Mouse (Mus musculus) ES-Bruce4 (cell line): ENCODE measurements around the gene Rbck1.

ENCODE experiments used
- CTCF ChIP-seq: IDR thresholded peaks from one replicate; pipeline ENCODE4 v1.8.1; 2011; ENCODE audit warnings: low read depth, low read length
- EP300 ChIP-seq: IDR thresholded peaks from 2 replicates; pipeline ENCODE4 v1.6.1; 2011; ENCODE audit warnings: low read depth, low read length; ENCODE audit not compliant: insufficient read depth

- no peak for TF ChIP-seq CTCF
- TF ChIP-seq EP300, result no peak
These were observed 41.1 kb upstream of the Rbck1 start for GRCm38 (mm10) chr2:152373547-152373946.
